Mouse (Mus musculus) thymus, adult 2 months (tissue): ENCODE measurements at regions not wholly inside any gene's neighbourhood (a gene's known extent, or its start where the extent isn't known, plus 50 kb on each side); places are given as distances from the start of the nearest gene placed in this dataset.

Source experiments
- CTCF ChIP-seq: fragments of 200-500 bp; IDR thresholded peaks from 2 replicates; pipeline ENCODE4 v1.5.1; 2012; ENCODE audit warnings: mild to moderate bottlenecking, control low read depth, low read length, moderate library complexity, borderline replicate concordance; ENCODE audit not compliant: control insufficient read depth, poor library complexity, insufficient read depth; ENCODE audit errors: extremely low read depth
- POLR2A ChIP-seq: fragments of 200-500 bp; IDR thresholded peaks from 2 replicates; pipeline ENCODE4 v1.6.1; 2012; ENCODE audit warnings: mild to moderate bottlenecking, low read length, control low read depth, moderate library complexity; ENCODE audit not compliant: control insufficient read depth, poor library complexity, insufficient read depth; ENCODE audit errors: extremely low read depth

- TF ChIP-seq POLR2A (no peak), CTCF (no peak)
Observed at GRCm38 (mm10) chr14:74397202-74397601, 243.4 kb upstream of the Htr2a start.
